Mouse (Mus musculus) left cerebral cortex, postnatal 36 days (tissue): Measurements from ENCODE around the gene Vmn2r1. TPM values are rescaled to one million over a fixed set of nuclear protein-coding genes. Genes with fewer than 3 reads are reported as not detected.
A peak's percentile ranks its signal among the peaks of the same experiment; 100 is the strongest.

Experiments
- DNase-seq, 2 experiments: peaks; one replicate each; pipeline ENCODE4 v3.0.0; 2021 to 2022; ENCODE audit warnings: low spot score in 2 of 2, mixed read lengths in 1 of 2
- intact Hi-C: fragments of 180-260 bp; cut with DNase I; formaldehyde crosslinking; loops from one replicate; pipeline ENCODE4 v1.15.1; 2025
- total RNA-seq, 2 experiments: library from RNA; stranded (reverse); gene quantifications; 2 replicates each; pipeline ENCODE4 v1.2.3; 2021

Vmn2r1 gene
- under 1 TPM; 0.42 to 0.43 TPM for total RNA-seq

- intact Hi-C loops, result no loop called here
- no peak for DNase-seq
Measured at GRCm38 (mm10) chr3:64081247-64081646, at the start of gene Vmn2r1. Gene Vmn2r1, plus strand, starts transcription at chr3:64081547.

- DNase-seq, result no peak
- intact Hi-C loops, result loop anchor here (2.0 kb wide), 1 partner anchor 269 kb away; no protein-coding TSS in a partner anchor
Measured at GRCm38 (mm10) chr3:64038136-64038841, 43.1 kb upstream of the Vmn2r1 start.

- DNase-seq, result peak; percentile 78 to 83
- intact Hi-C loops, result loop anchor here (1.0 to 2.0 kb wide), 2 partner anchors 267 to 751 kb away; no protein-coding TSS in a partner anchor
Measured at GRCm38 (mm10) chr3:64039818-64040784, 41.2 kb upstream of the Vmn2r1 start.

- DNase-seq, result no peak
- intact Hi-C loops, result no loop called here
Measured at GRCm38 (mm10) chr3:64112707-64113106, 31.4 kb downstream of the Vmn2r1 start.

- no peak for DNase-seq
- intact Hi-C loops, result no loop called here
Measured at GRCm38 (mm10) chr3:64113352-64114046, 32.2 kb downstream of the Vmn2r1 start.

- no peak for DNase-seq
- intact Hi-C loops, result no loop called here
Measured at GRCm38 (mm10) chr3:64141878-64142508, 60.6 kb downstream of the Vmn2r1 start, which contains the start of gene Vmn2r2. Gene Vmn2r2, minus strand, starts transcription at chr3:64141928.

Other genes with a start within 250 kb of the Vmn2r1 start
- 1 to 10 TPM; 6.2 to 6.5 TPM for gene Plch1, start 182.1 kb upstream of the Vmn2r1 start, total RNA-seq
- 10 to 100 TPM; 12.1 to 14.1 TPM for gene E130311K13Rik, start 152.1 kb upstream of the Vmn2r1 start, total RNA-seq
- gene Slc33a1, start 116.8 kb upstream of the Vmn2r1 start, total RNA-seq, result 10 to 100 TPM; 25.4 to 30.7 TPM
- 10 to 100 TPM; 42.8 to 44.3 TPM for gene Gmps, start 105.4 kb upstream of the Vmn2r1 start, total RNA-seq
- not detected for gene Vmn2r2, start 60.4 kb downstream of the Vmn2r1 start, total RNA-seq
- not detected for gene Vmn2r3, start 208.2 kb downstream of the Vmn2r1 start, total RNA-seq